Mouse (Mus musculus): Measurements from ENCODE around the gene Aqp1. TPM values are rescaled to one million over a fixed set of nuclear protein-coding genes. Genes with fewer than 3 reads are reported as not detected.

The Aqp1 gene
- polyA plus RNA-seq, 1 experiment from 2014 or later = 7.4 TPM

- H3K9ac ChIP-seq (replicated peaks) = no peak overlapping the region
- no peaks in the 10 kb centered on the region for H3K36me3 ChIP-seq
- H3K27ac ChIP-seq (replicated peaks) = no peak overlapping the region
- H3K4me3 ChIP-seq (replicated peaks) = no peak overlapping the region
- H3K27me3 ChIP-seq (replicated peaks) = no peaks in the 10 kb centered on the region
- no peaks in the 10 kb centered on the region for H3K9me3 ChIP-seq (replicated peaks)
- H3K4me1 ChIP-seq = no peaks in the 10 kb centered on the region
- no peak overlapping the region for H3K4me2 ChIP-seq
- no peak for ATAC-seq (ENCODE audit: low FRiP score)
Observed at GRCm38 (mm10) chr6:55367126-55367525, 30.9 kb downstream of the Aqp1 start.

- H3K36me3 ChIP-seq = no peaks in the 10 kb centered on the region
- no peak overlapping the region for H3K9ac ChIP-seq (replicated peaks)
- WGBS = 94% methylated on average over 6 of the region's 6 CpGs
- no peak overlapping the region for H3K4me2 ChIP-seq
- H3K27me3 ChIP-seq (replicated peaks) = no peaks in the 10 kb centered on the region
- no peaks in the 10 kb centered on the region for H3K9me3 ChIP-seq (replicated peaks)
- no peaks in the 10 kb centered on the region for H3K4me1 ChIP-seq
- no peak overlapping the region for H3K27ac ChIP-seq (replicated peaks)
- no peak for ATAC-seq (ENCODE audit: low FRiP score)
- H3K4me3 ChIP-seq (replicated peaks) = no peak overlapping the region
Observed at GRCm38 (mm10) chr6:55370831-55371230, 34.6 kb downstream of the Aqp1 start.

- no peaks in the 10 kb centered on the region for H3K36me3 ChIP-seq
- no peak for ATAC-seq (ENCODE audit: low FRiP score)
- H3K4me1 ChIP-seq = no peaks in the 10 kb centered on the region
- H3K27ac ChIP-seq (replicated peaks) = no peak within 1 kb of the TSS
- no peak within 1 kb of the TSS for H3K4me3 ChIP-seq (replicated peaks)
- no peak within 1 kb of the TSS for H3K4me2 ChIP-seq
- H3K9ac ChIP-seq (replicated peaks) = no peak within 1 kb of the TSS
- no peaks in the 10 kb centered on the region for H3K27me3 ChIP-seq (replicated peaks)
- WGBS = 79% methylated on average over 6 of the region's 6 CpGs
- H3K9me3 ChIP-seq (replicated peaks) = no peaks in the 10 kb centered on the region
Observed at GRCm38 (mm10) chr6:55376076-55376475, 39.8 kb downstream of the Aqp1 start, which contains the start of gene Ghrhr. Ghrhr (plus strand) TSS chr6:55376295.

DNA sequence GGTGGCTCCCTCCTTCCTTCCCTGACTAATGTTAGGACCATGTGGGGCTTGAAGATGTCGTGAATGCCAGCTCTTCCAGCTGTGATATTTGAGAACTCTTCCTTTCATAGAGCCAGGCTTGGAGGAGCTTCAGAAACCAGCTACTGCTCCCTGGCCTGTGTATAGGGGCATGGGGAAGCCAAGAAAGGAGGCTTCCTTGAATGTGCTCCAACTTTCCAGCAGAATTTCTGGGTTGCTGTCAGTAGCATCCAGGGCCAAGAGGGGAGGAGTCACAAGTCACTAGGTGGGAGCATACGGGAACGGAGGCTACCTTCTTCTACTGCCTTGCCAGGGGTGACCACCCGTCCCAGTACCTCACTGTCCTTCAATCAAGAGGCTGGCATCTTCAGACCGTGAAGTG lies 40.3 kb downstream of the Aqp1 start:
- Histone ChIP-seq H3K4me1 (no peaks in the 10 kb centered on the region), H3K27ac (replicated peaks) (no peak overlapping the region), H3K9ac (replicated peaks) (no peak overlapping the region), H3K4me3 (replicated peaks) (no peak overlapping the region), H3K36me3 (no peaks in the 10 kb centered on the region), H3K4me2 (no peak overlapping the region), H3K9me3 (replicated peaks) (no peaks in the 10 kb centered on the region), H3K27me3 (replicated peaks) (no peaks in the 10 kb centered on the region)
- WGBS = 81% methylated on average over 5 of the region's 5 CpGs
- ATAC-seq (ENCODE audit: low FRiP score) = no peak

GRCm38 (mm10) chr6:55377461-55377860 lies 41.2 kb downstream of the Aqp1 start:
- Histone ChIP-seq H3K9ac (replicated peaks) (no peak overlapping the region), H3K4me1 (no peaks in the 10 kb centered on the region), H3K9me3 (replicated peaks) (no peaks in the 10 kb centered on the region), H3K27me3 (replicated peaks) (no peaks in the 10 kb centered on the region), H3K27ac (replicated peaks) (no peak overlapping the region), H3K36me3 (no peaks in the 10 kb centered on the region), H3K4me2 (no peak overlapping the region), H3K4me3 (replicated peaks) (no peak overlapping the region)
- 89% methylated on average over 4 of the region's 4 CpGs for WGBS
- ATAC-seq (ENCODE audit: low FRiP score) = no peak

DNA sequence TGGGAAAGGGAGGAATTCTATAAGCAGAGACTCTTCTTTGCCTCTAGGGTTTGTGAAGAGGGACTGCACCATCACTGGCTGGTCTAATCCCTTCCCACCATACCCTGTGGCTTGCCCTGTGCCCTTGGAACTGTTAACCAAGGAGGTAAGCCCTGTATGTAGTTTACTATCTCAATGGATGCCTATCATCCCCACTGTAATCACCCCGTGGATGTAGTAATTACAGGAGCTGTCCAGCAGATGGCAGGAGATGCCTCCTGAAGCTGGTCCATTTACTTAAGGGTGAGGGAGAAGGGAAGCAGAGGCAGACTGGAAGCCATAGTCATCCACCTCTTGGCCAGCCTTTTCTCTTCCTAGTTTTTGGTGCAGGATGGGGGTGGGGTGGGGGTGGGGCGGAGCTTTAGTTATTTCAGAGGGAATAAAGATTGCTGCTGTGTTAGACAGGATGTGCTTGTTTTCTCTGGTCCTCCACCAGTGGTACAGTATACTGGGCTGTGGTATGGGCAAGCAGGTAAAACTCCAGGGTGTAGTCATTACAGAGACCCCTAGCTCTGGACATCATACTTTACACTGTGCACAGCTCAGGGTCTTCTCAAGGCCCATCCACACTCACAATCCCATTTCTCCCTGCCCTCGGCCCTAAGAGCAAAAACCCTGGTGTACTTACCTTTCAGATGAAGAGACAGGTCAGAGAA lies 43.6 kb downstream of the Aqp1 start:
- Histone ChIP-seq H3K27ac (replicated peaks) (no peak overlapping the region), H3K4me2 (no peak overlapping the region), H3K4me3 (replicated peaks) (no peak overlapping the region), H3K36me3 (no peaks in the 10 kb centered on the region), H3K9ac (replicated peaks) (no peak overlapping the region), H3K27me3 (replicated peaks) (no peaks in the 10 kb centered on the region), H3K4me1 (no peaks in the 10 kb centered on the region), H3K9me3 (replicated peaks) (no peaks in the 10 kb centered on the region)
- WGBS = 37% methylated on average over 3 of the region's 3 CpGs
- ATAC-seq (ENCODE audit: low FRiP score) = peak; percentile 79

DNA sequence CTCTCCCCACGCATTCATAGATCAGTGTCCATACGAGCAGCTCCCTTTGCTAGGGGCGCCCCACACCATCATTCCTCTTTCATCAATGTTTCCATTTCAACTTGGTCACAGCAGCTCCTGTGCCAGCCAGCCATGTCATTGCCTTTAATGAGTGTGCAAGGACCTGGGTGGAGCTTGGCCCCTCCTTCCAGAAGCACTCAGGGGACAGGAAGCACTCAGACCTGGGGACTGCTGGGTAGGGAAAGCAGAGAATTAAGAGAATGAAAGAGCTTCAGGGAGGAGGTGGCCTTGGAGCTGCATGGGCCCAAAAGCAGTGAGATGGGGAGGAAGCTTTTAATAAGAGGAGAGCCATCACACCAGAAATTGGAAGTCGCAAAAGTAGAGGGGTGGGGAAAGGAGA lies 45.7 kb downstream of the Aqp1 start:
- H3K36me3 ChIP-seq = no peaks in the 10 kb centered on the region
- H3K4me1 ChIP-seq = no peaks in the 10 kb centered on the region
- no peak overlapping the region for H3K4me3 ChIP-seq (replicated peaks)
- no peak overlapping the region for H3K9ac ChIP-seq (replicated peaks)
- H3K9me3 ChIP-seq (replicated peaks) = no peaks in the 10 kb centered on the region
- WGBS = 90% methylated on average over 4 of the region's 4 CpGs
- 0 out of 2 replicates have a peak, but pooled peaks cover 4% of the 10 kb centered on the region for H3K27me3 ChIP-seq (replicated peaks)
- H3K27ac ChIP-seq (replicated peaks) = no peak overlapping the region
- H3K4me2 ChIP-seq = no peak overlapping the region
- no peak for ATAC-seq (ENCODE audit: low FRiP score)

DNA sequence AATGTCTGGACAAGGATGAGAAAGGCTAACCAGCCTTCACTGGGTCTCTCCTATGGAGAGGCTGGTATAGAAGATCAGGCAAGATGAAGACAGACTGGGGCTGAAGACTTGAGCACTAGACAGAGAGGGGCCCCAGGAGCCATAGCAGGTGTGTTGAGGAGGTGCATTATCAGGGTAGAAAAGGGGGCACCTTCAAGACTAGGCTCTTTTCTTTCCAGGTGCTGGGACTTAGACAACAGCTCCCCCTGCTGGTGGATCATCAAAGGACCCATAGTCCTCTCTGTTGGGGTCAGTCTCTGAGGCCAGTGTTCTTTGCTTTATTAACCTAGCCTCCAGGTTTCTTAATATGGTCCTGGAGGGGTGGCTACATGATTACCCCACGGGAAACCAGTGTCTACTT lies 47.7 kb downstream of the Aqp1 start:
- no peak overlapping the region for H3K4me2 ChIP-seq
- peaks cover 9% of the 10 kb centered on the region for H3K4me1 ChIP-seq
- H3K27ac ChIP-seq (replicated peaks) = no peak overlapping the region
- no peak for ATAC-seq (ENCODE audit: low FRiP score)
- H3K9me3 ChIP-seq (replicated peaks) = no peaks in the 10 kb centered on the region
- no peaks in the 10 kb centered on the region for H3K36me3 ChIP-seq
- H3K27me3 ChIP-seq (replicated peaks) = 0 out of 2 replicates have a peak, but pooled peaks cover 4% of the 10 kb centered on the region
- 35% methylated on average over 1 of the region's 1 CpGs for WGBS
- H3K9ac ChIP-seq (replicated peaks) = no peak overlapping the region
- no peak overlapping the region for H3K4me3 ChIP-seq (replicated peaks)

DNA sequence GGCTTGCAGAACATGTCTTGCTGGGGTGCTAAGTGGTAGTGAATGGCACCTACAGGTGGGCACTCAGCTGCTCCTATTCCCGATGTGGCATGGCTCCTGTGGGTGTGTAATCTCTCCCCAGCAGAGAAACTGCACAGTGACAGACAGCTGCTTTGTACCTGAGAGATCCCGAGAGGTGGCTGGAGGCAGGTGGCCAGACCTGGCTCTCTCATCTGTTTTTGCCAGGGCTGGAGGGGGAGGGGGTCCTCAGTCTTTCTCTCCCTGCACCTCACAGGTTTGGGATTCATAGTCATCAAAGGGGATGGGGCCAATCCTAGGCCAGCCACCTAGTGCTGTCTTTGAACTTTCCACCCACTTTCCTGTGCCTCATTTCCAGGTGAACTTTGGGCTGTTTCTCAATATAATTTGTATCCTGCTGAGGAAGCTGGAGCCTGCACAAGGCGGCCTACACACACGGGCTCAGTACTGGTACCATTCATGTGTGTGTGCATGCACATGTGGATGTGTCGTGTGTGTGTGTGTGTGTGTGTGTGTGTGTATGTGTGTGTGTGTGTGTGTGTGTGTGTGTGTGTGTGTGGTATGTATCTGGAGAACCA lies 48.2 kb downstream of the Aqp1 start:
- Histone ChIP-seq H3K4me1 (peaks cover 10% of the 10 kb centered on the region), H3K27ac (replicated peaks) (no peak overlapping the region), H3K36me3 (no peaks in the 10 kb centered on the region), H3K9me3 (replicated peaks) (no peaks in the 10 kb centered on the region), H3K4me2 (no peak overlapping the region), H3K27me3 (replicated peaks) (0 out of 2 replicates have a peak, but pooled peaks cover 4% of the 10 kb centered on the region), H3K4me3 (replicated peaks) (no peak overlapping the region), H3K9ac (replicated peaks) (no peak overlapping the region)
- WGBS = 80% methylated on average over 5 of the region's 5 CpGs
- ATAC-seq (ENCODE audit: low FRiP score) = no peak

- H3K27me3 ChIP-seq (replicated peaks) = 0 out of 2 replicates have a peak, but pooled peaks cover 4% of the 10 kb centered on the region
- no peaks in the 10 kb centered on the region for H3K36me3 ChIP-seq
- 18% methylated on average over 12 of the region's 12 CpGs for WGBS
- H3K4me2 ChIP-seq = no peak overlapping the region
- H3K9ac ChIP-seq (replicated peaks) = no peak overlapping the region
- H3K4me3 ChIP-seq (replicated peaks) = no peak overlapping the region
- 0 out of 2 replicates have a peak overlapping the region, but pooled peaks have one; percentile 14 for H3K27ac ChIP-seq (replicated peaks)
- 0 out of 2 replicates have a peak, but pooled peaks have one; percentile 1 for ATAC-seq (ENCODE audit: low FRiP score)
- H3K4me1 ChIP-seq = peaks cover 23% of the 10 kb centered on the region
- H3K9me3 ChIP-seq (replicated peaks) = no peaks in the 10 kb centered on the region
Observed at GRCm38 (mm10) chr6:55388546-55389169, 52.4 kb downstream of the Aqp1 start.

- Histone ChIP-seq H3K4me3 (replicated peaks) (no peak overlapping the region), H3K27me3 (replicated peaks) (0 out of 2 replicates have a peak, but pooled peaks cover 4% of the 10 kb centered on the region), H3K4me2 (no peak overlapping the region), H3K4me1 (peaks cover 23% of the 10 kb centered on the region), H3K9me3 (replicated peaks) (no peaks in the 10 kb centered on the region), H3K9ac (replicated peaks) (no peak overlapping the region), H3K36me3 (no peaks in the 10 kb centered on the region), H3K27ac (replicated peaks) (0 out of 2 replicates have a peak overlapping the region, but pooled peaks have one; percentile 14)
- ATAC-seq (ENCODE audit: low FRiP score) = no peak
- WGBS = 73% methylated on average over 5 of the region's 5 CpGs
Observed at GRCm38 (mm10) chr6:55389321-55389720, 53.1 kb downstream of the Aqp1 start.

DNA sequence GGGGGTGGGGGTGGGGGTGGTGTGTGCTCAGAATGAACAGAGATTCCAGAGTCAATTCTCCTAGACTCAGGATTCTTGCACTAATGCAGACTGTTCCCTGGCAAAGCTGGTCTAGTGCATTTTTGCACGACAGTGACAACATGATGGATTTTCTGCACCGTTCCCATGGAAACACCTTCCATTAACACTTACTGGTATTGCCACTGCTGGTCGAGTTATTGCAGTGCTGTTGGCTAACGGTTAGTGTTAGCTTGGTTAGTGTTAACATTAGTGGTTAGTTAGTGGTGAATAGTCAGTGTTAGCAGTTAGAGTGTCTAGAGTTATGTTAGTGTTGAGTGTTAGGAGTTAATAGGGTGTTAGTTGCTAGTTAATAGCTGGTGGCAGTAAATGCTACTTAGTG lies 55.6 kb downstream of the Aqp1 start:
- Histone ChIP-seq H3K27me3 (replicated peaks) (no peaks in the 10 kb centered on the region), H3K4me1 (peaks cover 36% of the 10 kb centered on the region), H3K9me3 (replicated peaks) (no peaks in the 10 kb centered on the region), H3K27ac (replicated peaks) (peak overlapping the region; percentile 33; the same call in 1 of the 2 replicates), H3K9ac (replicated peaks) (no peak overlapping the region), H3K4me3 (replicated peaks) (no peak overlapping the region), H3K36me3 (no peaks in the 10 kb centered on the region), H3K4me2 (no peak overlapping the region)
- peak; percentile 65 for ATAC-seq (ENCODE audit: low FRiP score)
- 8% methylated on average over 4 of the region's 4 CpGs for WGBS
